Mouse (Mus musculus) cerebellum, postnatal 10 days (tissue): Measurements from ENCODE around the gene Cd79b.
"Not testable (repeated sequence)": the region's sequence is repeated elsewhere in the genome, so short reads cannot be mapped to it uniquely, and the experiment has no call there.

Source experiments
- DNase-seq, 2 experiments: peaks; one replicate each; pipeline ENCODE4 v3.0.0; 2021; ENCODE audit warnings: mixed read lengths in 2 of 2

Gene Cd79b

DNA sequence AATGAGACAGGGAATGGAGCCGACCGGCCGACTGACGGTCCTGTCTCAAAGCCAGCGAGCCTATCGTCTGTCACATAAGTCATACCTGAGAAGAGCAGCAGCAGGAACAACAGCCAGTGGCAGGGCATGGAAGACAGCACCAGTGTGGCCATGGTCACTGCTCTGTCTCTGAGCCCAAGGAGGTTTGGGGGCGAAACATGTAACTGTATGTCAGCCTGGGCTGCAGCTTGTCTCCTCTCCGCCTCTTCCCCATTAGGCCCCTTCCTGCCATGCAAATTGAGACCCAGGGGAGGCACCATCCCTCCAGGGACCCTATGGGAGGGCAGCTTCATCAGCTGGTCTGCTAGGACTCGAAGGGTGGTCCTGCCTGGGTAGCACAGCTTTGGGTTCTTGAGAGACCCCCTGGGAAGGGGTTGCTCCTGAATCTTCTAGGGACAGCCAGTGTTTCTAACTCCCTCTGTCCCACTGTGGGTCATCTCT, at the start of gene Cd79b:
Cd79b (minus strand) TSS at position 430 of the 480 bp plus-strand sequence.
- DNase-seq: no peak

DNA sequence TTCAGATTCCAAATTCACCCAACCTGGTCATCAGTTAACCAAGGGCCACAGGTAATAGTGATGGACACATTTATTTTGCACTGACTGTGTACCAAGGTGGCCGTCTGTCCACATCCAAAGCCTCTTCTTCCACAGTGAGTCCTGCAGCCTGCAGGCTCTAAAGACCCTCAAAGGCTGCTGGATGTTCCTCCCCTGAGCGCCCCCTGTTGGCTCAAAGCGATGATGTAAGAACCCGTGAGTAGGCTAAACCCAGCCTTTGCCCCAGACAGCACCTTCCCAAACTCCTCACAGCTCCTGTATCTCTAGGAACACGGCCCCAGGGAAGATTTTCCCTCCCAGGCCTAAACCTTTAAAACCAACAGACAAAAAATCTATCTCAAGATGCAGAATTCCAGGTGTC, 44.8 kb upstream of the Cd79b start:
- DNase-seq: peak; percentile 31 to 38

DNA sequence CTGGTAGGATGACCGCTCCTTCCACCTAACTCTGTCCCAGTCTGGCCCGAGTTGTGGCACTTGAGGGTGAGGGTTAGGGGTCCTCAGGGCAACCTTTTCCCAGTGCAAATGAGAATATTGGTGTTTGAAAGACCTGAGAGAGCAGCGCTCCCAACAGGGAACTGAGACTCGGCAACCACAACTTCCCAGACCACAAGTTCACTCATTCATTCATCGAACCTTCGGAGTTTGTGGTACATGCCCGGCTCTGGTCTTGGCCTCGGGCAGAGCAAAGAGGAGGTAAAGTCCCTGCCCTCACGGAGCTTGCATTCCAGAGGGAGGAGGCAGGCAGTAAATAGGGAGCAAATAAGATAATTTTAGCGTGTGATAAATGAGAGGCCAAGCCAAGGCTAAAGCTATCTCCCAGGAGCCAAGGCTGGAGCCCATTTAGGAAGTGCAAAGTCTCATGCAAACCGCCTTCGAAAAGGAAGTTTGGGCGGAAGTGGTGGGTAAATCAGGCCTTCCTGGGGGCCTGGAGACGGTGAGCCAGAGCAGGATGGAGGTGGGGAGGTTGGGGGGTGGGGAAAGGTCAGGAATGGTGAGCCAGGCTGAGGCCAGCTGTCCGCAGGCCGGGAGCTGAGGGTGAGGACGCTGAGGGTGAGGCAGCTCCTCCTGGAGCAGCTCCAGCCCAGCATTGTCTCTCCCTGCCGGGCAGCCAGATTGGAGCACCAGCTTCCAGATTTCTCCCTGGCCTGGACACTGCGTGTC, 41.0 kb upstream of the Cd79b start:
- DNase-seq: peak; percentile 72 to 79

- no peak for DNase-seq
Observed at GRCm38 (mm10) chr11:106354181-106354580, 39.6 kb upstream of the Cd79b start.

- no peak for DNase-seq
Observed at GRCm38 (mm10) chr11:106353188-106353587, 38.6 kb upstream of the Cd79b start, which contains the start of gene Scn4a. Gene Scn4a, minus strand, starts transcription at chr11:106353288.

GRCm38 (mm10) chr11:106351941-106352340, 37.4 kb upstream of the Cd79b start:
- DNase-seq: no peak

GRCm38 (mm10) chr11:106351253-106351652, 36.7 kb upstream of the Cd79b start:
- peak; percentile 32 for DNase-seq

DNA sequence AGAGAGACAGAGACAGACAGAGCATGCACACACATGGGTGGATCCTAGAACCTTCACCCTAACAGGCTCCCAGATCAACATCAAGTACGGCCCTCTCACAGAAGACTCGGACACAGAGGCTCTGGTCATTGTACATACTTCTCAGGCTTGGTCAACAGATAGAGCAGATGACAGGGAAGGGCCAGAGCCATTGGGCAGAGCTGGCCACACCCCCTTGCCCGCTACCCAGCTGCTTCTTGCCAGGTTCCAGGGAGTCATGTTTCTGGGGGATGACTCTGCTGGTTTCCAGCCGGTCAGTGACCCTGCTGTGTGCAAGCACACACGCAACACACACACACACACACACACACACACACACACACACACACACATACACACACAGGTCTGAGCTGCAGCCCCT, 36.3 kb upstream of the Cd79b start:
- DNase-seq: no peak

DNA sequence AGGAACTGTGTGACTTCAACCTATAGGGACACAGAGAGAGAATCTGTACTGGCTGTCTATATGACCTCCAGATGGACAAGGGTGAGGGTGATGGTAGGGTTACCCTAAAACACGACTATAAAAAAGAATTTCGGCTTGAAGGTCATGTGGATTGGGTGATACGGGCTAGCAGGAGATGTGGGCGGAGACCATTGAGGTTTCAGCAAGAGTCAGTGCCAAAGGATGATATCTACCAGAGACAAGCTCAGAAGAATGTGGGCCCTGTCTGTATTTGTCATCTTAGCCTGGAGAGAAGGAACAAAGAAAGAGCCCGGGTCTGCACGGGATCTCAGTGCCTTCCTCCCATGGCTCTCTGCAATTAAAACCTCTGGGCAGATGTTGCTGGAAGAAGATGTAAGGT, 35.2 kb upstream of the Cd79b start:
- DNase-seq: no peak

- DNase-seq: no peak
Observed at GRCm38 (mm10) chr11:106344910-106345309, 30.3 kb upstream of the Cd79b start.

GRCm38 (mm10) chr11:106340990-106341520, 26.5 kb upstream of the Cd79b start:
- no peak for DNase-seq

DNA sequence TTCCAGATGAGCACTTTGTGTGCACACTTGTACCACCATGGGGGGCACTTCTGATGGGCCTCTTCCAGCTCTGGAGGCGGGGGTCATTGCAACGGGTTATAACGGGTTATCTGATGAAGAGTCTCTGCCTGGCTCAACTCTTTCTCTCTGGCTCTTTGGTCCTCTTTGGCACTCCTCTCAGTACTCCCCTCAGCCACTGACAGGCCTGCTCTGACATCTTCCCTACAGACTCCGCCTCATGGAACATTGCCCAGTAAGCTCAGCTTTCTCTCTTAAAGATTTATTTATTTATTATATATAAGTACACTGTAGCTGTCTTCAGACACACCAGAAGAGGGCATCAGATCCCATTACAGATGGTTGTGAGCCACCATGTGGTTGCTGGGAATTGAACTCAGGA, 24.8 kb upstream of the Cd79b start:
- not testable (repeated sequence) for DNase-seq

DNA sequence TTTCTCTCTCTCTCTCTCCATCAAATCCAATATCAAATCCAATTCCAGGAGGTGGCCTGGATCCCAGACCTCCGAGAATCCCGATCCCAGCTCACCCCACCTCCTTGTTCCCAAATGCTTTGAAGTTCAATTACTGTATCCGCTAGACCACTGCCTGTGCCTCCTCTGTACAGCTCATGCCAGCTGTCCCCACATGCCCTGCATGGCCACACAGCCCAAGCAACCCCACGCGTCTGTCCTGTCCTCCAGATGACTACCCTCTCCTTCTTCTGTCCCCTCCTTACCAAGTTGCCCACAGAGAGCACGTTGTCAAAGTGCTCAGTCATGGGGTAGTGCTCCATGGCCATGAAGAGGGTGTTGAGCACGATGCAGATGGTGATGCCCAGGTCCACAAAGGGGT, 24.3 kb upstream of the Cd79b start:
- no peak for DNase-seq

- no peak for DNase-seq
Observed at GRCm38 (mm10) chr11:106338029-106338428, 23.5 kb upstream of the Cd79b start.

- no peak for DNase-seq
Observed at GRCm38 (mm10) chr11:106334066-106334465, 19.5 kb upstream of the Cd79b start.

GRCm38 (mm10) chr11:106332458-106332857, 17.9 kb upstream of the Cd79b start:
- DNase-seq: peak; percentile 58 to 61

GRCm38 (mm10) chr11:106329682-106330081, 15.1 kb upstream of the Cd79b start:
- peak; percentile 55 to 65 for DNase-seq

DNA sequence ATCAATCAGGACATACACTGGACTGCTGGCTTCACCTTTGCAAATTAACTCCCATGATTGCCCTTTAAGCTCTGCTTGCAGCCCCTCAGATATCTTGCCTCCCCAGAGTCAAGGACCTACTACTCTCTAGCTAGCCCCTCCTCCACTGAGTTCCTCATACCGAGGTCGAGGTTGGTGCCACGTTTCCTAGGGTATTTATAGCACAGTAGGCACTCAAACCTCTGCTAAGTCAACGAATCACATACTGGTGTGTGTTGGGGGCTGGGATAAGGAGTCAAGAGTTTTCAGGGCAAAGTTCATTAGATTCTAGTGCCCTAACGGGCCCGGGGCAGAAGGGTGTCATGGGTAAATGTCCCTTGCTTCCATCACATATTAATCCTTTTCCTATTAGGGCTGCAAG, 14.6 kb upstream of the Cd79b start:
- no peak for DNase-seq

- no peak for DNase-seq
Observed at GRCm38 (mm10) chr11:106328521-106328920, 14.0 kb upstream of the Cd79b start.

- DNase-seq: no peak
Observed at GRCm38 (mm10) chr11:106326475-106326874, 11.9 kb upstream of the Cd79b start.

GRCm38 (mm10) chr11:106325566-106326206, 11.1 kb upstream of the Cd79b start:
- peak; percentile 84 to 88 for DNase-seq

DNA sequence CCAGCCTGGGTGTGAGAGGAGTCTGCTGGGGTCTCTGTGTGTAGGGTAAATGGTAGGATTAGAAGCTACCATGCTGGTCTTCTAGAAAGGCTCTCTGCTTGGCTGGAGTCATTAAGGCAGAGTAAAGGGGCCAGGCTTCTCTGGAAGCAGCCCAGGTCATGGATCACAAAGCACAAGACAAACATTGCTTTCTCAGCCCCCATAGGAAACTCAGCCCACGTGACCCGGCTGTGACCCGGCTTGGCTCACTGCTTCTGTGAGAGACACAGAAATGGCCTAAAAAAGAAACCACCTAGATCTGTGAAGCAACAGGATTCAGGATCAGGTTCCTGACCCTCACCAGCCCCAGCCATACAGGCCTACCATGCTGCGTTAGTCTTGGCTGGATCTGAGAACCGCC, 10.3 kb upstream of the Cd79b start:
- no peak for DNase-seq

- DNase-seq: no peak
Observed at GRCm38 (mm10) chr11:106318406-106319366, 4.1 kb upstream of the Cd79b start.
